Mouse (Mus musculus): ENCODE measurements around the gene Hes2.

Gene Hes2

GRCm38 (mm10) chr4:152186205-152187082, 27.8 kb downstream of the Hes2 start:
- DNase-seq (ENCODE audit: low spot score in 2 of 2): no peak

- no peak for DNase-seq (ENCODE audit: low spot score in 2 of 2)
Measured at GRCm38 (mm10) chr4:152187142-152187541, 28.5 kb downstream of the Hes2 start.

DNA sequence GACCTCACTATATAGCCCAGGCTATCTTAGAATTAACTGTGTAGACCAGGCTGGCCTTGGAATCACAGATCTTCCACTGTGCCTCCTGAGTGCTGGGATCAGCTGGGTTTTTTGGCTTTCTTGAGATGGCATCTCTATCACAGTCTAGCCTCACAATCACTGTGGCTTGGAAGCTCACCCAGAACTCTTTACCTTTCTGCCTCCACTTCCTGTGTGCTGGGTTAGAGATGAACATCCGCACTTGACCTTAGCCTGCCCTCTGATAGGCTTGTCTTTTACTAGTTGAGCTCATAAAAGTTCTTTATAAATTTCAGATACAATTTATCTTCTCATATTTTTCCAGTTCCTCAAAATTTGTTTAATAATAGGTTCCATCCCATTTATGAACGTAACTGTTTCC, 30.0 kb downstream of the Hes2 start:
- no peak for DNase-seq (ENCODE audit: low spot score in 2 of 2)

DNA sequence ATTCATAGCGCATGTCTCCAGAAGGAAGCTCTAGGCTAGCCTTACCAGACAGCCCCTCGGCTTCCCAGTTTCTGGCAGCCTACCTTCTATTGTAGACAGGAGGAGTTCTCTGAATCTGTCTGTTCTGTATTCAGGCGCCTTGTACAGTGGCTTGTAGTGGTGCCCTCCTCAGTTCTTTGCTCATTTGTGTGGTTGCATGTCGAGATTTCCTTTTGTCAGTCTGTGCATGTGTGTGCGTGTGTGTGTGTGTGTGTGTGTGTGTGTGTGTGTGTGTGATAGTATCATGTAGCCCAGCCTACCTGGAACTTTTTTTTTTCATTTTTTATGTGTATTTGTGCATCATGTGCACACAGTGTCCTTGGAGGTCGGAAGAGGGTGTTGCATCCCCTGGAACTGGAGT, 30.4 kb downstream of the Hes2 start:
- no peak for DNase-seq (ENCODE audit: low spot score in 2 of 2)

GRCm38 (mm10) chr4:152189691-152190090, 31.0 kb downstream of the Hes2 start:
- DNase-seq (ENCODE audit: low spot score in 2 of 2): no peak

- DNase-seq (ENCODE audit: low spot score in 2 of 2): peak in 1 of 2 experiments; percentile 28
Measured at GRCm38 (mm10) chr4:152190096-152190653, 31.5 kb downstream of the Hes2 start.

DNA sequence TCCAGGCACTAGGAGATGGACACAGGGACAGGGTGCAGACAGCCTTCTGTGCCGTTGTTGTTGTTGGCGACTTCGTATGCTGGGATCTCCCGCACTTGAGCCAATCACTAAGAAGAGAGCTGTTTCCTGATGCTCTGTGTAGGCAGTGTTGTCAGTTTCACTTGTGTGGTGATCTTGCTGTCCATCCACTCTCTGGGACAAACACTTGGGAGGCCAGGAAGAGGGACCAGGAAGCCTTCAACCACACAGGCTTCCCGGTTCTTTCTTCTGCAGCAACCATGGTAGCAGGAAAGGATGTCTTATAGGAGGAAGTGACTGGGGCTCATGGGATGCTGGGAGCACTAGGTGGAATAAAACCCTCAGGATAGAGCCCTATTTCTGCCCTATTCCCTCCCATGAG, 32.0 kb downstream of the Hes2 start:
- DNase-seq (ENCODE audit: low spot score in 2 of 2): no peak

DNA sequence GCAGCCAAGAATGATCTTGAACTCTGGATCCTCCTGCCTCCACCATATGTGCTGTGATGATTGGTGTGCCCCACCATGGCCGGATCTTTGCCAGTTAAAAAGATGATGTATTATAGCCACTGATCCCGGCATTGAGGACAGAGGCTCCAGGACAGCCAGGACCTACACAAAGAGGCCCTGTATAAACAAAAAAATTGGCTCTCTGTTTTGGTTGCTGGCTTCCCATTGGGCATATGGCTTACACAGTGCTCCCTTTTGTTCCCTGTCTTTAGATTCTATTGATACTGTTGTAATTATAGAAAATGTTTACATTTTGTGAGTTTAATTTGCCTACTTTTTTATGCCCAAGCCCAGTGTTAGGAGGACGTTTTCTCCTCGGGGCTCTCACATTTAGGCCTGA, 33.9 kb downstream of the Hes2 start:
- DNase-seq (ENCODE audit: low spot score in 2 of 2): no peak

- DNase-seq (ENCODE audit: low spot score in 2 of 2): no peak
Measured at GRCm38 (mm10) chr4:152194476-152195175, 36.0 kb downstream of the Hes2 start.

DNA sequence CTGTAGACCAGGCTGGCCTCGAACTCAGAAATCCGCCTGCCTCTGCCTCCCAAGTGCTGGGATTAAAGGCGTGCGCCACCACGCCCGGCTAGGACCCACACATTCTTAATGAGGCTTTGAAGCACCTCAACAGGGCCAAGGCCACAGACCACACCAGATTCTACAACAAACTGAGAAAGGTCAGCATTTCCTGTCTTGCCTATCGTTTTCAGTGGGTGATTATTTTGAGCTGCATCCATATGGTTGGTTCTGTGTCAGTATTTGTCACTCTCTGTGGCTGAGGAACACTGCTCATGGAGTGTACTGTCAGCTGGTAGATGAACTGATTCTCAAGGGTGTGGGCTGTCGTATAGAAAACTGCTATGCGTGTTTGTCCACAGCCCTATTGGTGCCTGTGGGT, 37.6 kb downstream of the Hes2 start:
- no peak for DNase-seq (ENCODE audit: low spot score in 2 of 2)

- DNase-seq (ENCODE audit: low spot score in 2 of 2): no peak
Measured at GRCm38 (mm10) chr4:152197545-152197944, 38.9 kb downstream of the Hes2 start.

DNA sequence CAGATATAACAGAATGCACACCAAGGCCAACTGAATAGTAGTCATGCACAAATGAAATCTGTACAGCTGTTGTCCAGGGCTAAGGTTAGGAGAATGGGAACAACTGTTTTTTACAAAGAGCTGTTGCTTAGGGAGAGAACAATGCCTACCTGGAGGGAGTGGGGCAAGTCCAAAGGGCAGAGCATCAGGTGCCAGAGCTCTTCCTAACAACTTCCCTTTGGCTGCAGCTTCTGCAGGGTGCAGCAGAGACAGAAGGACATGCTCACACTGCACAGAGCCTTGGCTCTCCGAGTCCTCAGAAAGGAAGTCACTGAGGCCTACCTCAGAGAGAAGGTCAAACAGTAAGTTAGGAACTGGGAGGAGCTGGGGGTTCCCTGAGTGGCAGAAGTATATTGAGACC, 41.0 kb downstream of the Hes2 start:
- no peak for DNase-seq (ENCODE audit: low spot score in 2 of 2)

- no peak for DNase-seq (ENCODE audit: low spot score in 2 of 2)
Measured at GRCm38 (mm10) chr4:152201492-152201891, 42.8 kb downstream of the Hes2 start.

- DNase-seq (ENCODE audit: low spot score in 2 of 2): no peak
Measured at GRCm38 (mm10) chr4:152202418-152202817, 43.8 kb downstream of the Hes2 start.

- no peak for DNase-seq (ENCODE audit: low spot score in 2 of 2)
Measured at GRCm38 (mm10) chr4:152202905-152203304, 44.2 kb downstream of the Hes2 start.

DNA sequence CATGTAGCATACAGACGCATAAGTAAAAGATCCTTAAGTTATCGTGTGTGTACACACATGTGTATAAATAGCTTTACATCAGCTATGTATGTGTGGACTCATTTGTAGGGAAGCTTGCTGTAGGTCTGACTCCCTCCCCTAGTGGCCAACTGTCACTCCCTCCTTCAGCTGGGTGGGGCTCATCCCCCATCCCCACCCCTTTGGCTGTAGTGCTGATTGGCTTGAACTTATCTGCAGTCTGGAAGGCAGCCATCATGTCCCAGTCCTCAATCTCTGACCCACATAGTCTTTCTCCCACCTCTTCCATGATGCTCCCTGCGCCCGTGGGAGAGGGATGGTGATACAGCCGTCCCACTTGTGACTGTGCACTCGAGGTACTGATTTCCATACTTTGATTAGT, 46.0 kb downstream of the Hes2 start:
- DNase-seq (ENCODE audit: low spot score in 2 of 2): no peak

- no peak for DNase-seq (ENCODE audit: low spot score in 2 of 2)
Measured at GRCm38 (mm10) chr4:152206199-152206598, 47.5 kb downstream of the Hes2 start.

DNA sequence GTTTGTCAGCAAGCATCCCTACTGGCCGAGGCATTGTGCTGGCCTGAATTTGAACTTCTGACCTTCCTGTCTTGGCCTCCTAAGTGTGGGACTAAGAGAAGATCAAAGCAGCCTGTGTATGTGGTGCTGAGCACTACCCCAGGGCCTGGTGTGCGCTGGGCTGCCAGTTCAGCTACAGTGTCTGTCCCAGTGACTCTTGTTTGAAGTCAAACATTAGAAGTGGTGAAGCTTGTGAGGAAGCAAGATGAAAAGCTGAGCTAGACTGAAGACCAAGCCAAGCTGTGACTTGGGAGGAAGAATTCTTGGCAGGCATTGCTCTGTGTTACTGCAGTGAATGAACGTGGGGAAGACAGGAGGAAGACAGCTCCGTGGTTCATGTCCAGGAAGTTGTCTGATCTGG, 51.0 kb downstream of the Hes2 start:
- DNase-seq (ENCODE audit: low spot score in 2 of 2): no peak

Data from urinary bladder, adult 18-20 months (tissue).